Mouse (Mus musculus) cerebellum, adult (tissue): ENCODE data around the gene Unc93b1.
A peak's percentile ranks its signal among the peaks of the same experiment; 100 is the strongest.

Experiments
- ATAC-seq: cut with Nextera tagmentation; 2 replicates; pipeline ENCODE4 v1.9.2; 2017; ENCODE audit warnings: mild to moderate bottlenecking, moderate library complexity, mixed read lengths; ENCODE audit not compliant: insufficient number of reproducible peaks, low FRiP score, low TSS enrichment

Gene Unc93b1

GRCm38 (mm10) chr19:3935032-3935895, at the start of gene Unc93b1:
Unc93b1 (plus strand) TSS chr19:3935186.
- ATAC-seq: 0 out of 2 replicates have a peak, but pooled peaks have one; percentile 20

DNA sequence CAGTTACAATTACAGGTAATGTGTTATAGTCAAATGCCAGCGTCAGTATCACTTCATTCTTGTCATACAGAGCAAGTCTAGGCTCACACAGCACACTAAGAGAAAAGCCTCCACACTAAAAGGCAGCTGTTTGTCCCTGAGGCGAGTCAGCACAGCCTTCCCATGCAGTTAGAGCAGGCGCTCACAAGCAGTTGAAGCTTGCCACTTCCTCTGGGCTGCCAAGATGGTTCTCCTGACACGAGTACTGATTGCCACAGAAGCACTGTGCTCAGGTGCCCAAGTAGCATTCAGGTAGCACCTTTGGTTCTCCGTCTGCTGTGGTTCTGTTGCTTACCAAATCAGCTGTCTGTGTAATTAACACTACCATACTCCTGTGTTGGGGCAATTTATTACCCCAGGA, 45.9 kb upstream of the Unc93b1 start:
- no peak for ATAC-seq

GRCm38 (mm10) chr19:3890181-3890580, 44.8 kb upstream of the Unc93b1 start:
- ATAC-seq: no peak

DNA sequence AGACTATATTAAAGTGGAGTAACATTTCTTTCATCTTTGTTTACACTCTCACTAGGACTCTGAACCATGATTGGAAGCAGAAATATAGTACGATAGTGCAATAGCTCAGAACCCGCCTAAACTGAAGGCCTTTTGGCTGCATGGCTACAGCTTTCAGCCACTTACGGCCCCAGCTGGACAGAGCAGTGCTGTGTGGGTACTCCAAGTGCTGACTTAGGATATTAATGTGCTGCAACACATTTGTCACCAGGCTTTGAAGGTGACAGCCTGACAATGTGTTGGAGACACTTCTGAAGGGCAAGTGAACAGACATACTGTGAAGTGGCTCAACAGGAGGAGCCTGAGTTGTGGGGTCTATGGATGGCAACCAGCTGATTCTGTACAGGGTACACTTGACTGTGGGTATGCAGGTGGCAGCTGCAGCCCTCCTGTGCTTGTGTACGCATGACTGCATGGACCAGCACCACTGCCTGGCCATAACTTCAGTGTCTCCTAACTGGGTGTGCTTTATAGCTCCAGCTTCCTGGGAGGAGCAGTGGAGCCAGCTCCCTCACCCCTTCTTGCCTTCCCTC, 41.4 kb upstream of the Unc93b1 start:
- no peak for ATAC-seq

GRCm38 (mm10) chr19:3894294-3894693, 40.7 kb upstream of the Unc93b1 start:
- ATAC-seq: no peak

- ATAC-seq: no peak
Observed at GRCm38 (mm10) chr19:3895171-3895631, 39.8 kb upstream of the Unc93b1 start.

DNA sequence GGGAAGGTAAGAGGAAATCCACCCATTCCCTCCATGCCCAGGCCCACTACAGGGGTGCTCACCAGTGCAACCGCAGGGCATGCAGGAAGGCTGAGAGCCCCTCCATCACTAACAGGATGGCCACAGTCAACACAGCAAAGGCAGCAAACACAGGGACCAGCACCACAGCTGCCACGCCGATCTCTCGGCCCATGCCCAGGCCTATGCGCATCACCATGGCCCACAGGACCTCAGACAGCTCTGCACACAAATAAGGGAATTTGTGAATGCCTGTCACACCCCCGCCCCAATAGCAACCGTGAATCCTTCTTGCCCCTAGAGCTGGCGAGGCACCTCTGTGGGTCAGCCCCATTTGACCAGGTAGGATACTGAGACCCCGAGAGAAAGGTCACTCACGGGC, 38.8 kb upstream of the Unc93b1 start:
- ATAC-seq: no peak

DNA sequence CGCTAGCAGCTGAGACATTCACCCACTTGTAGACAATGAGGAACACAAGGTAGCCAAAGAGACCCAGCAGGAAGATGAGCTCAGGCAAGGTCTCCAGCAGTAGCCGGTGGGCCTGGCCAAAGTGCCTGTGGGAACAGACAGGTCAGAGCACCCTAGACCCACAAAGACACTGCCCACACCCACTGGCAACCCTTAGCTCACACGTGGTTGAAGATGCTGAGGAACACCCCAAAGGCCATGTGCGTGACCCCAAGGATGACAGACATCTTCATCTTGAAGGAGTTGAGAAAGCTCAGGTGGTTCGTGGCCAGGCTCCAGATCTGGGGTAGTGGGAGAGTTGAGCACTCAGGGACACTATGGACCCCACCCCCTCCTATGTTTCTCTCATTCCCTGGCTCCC, 37.4 kb upstream of the Unc93b1 start:
- ATAC-seq: no peak

- ATAC-seq: no peak
Observed at GRCm38 (mm10) chr19:3898952-3899351, 36.0 kb upstream of the Unc93b1 start.

GRCm38 (mm10) chr19:3899618-3900017, 35.4 kb upstream of the Unc93b1 start:
- no peak for ATAC-seq

DNA sequence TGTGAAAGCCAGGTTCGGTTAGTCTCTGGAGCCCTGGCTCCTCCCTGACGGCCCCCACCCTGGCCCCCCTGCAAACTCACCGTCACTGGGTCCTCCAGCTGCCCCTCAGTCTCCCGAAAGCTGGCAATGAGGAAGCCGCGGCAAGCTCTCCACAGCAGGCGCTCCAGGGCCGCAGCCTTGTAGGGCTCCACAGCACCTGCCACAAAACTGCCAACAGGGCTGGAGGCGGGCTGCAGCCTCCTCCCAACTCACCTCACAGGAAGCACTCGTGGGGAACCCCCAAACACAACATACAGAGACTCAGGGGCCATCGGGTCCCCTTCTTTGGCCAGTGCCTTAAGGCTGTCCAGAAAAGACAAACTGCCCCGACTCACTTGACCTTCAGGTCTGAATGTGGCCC, 32.0 kb upstream of the Unc93b1 start:
- no peak for ATAC-seq

- no peak for ATAC-seq
Observed at GRCm38 (mm10) chr19:3903648-3904362, 31.2 kb upstream of the Unc93b1 start.

- no peak for ATAC-seq
Observed at GRCm38 (mm10) chr19:3904363-3904675, 30.7 kb upstream of the Unc93b1 start.

- no peak for ATAC-seq
Observed at GRCm38 (mm10) chr19:3905261-3905969, 29.6 kb upstream of the Unc93b1 start.

DNA sequence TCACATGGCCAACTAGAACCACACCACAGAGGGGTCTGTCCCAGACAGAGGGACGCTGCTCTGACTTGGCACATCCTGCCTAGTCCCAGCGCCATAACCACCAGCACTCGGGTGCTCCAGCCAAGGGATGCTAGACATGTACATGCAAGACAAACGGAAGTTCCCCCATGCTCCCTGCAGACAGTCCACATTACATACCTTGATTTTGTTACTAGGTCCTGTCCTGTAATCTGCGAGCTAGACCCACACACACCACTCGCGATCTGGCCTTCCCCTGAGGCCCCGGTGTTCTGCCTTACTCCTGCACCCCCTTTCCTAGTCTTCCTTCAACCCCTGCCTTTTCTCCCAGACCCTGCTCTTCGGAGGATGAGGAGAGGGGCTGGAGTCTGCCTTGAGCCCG, 28.7 kb upstream of the Unc93b1 start:
- no peak for ATAC-seq

DNA sequence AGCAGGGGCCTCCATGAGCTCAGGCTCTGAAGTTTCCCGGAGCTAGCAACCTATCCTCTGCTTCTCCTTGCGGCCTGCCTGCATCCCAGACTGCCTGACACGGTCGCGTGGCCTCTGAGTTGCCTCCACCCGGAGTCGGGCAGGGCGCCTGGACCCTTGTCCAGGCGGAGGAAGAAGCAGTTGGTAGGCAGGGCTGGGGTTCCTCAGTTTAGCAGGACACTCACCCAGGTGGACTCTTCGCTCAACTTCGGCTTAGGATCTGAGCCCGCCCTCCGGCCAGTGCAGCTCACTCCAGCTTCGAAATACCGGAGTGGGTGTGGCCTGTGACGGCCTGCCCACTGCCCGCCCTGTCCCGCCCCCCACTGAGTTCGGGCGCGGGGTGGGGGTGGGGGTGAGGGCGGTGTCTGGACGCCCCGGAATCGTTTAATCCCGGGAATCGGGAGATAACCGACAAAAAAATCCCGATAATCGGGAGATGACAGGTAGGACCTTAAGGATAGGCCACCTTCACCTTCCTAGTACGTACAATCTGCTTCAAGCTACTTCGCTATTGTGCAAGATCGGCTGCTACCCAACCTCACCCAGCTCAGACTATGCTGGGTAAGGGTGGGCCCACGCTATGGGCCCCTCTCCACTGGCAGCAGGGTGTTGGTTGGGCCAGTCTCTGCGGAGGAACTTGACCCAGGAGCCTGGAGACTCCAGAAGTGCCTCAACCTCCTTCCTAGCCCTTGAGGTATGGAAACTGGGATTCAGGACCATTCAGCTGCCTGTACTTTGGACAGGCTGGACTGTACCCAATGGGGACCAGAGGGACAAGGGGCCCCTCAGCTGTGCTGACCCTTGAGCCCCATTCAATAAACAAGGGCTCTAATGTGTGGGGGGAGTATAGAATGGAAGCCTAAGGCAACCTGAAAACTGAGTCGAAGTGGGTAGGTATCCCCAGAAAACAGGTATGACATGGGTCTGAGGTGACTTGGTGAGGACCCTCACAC, 27.9 kb upstream of the Unc93b1 start, which contains the start of gene Tcirg1:
TSS of gene Tcirg1 (minus strand) at position 339 of the 992 bp plus-strand sequence.
- ATAC-seq: no peak

DNA sequence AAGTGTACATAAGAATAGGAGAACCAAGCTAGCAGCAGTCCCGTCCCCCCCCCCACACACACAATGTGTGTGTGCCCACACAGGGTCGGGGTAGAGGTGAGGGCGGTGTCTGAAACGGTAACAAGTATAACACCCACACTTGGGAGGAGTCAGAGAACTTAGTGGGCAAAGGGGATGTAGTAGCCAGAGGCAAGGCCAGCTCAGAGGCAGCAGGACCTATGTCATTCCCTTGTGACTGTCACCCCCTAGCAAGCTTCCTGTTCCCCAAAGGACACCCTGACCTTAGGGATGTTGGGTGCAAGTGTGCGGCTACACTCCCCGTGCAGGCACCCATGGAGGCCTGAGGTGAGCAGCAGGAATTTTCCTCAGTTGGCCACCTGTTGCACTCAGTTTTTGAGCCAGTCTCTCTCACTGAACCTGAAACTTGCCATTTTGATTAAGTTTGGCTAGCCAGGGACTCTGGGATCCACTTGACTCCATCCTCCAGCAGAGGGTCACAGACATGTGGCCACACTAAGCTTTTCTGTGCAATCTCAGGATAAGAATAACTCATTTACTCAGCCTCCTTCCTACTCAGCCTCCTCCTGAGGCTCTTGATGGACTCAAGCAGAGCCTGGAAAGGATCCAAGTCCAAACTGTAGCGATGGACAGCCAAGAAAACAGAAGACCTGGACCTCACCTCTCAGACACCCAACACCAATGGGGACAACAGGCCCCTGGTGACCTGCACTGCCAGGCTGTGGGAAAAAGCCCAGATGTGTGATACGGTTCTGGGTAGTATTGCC, 26.9 kb upstream of the Unc93b1 start:
- ATAC-seq: no peak

GRCm38 (mm10) chr19:3910206-3910605, 24.8 kb upstream of the Unc93b1 start:
- ATAC-seq: no peak
